Mouse (Mus musculus) hindbrain, embryonic 11.5 days (tissue): ENCODE results near the gene Dcakd. TPM values are rescaled to one million over a fixed set of nuclear protein-coding genes. Genes with fewer than 3 reads are reported as not detected.

Experiments
- ATAC-seq: fragments of 200-750 bp; cut with Nextera tagmentation; 2 replicates; pipeline ENCODE4 v1.8.0; 2017; ENCODE audit warnings: mild to moderate bottlenecking, moderate TSS enrichment, moderate library complexity; ENCODE audit not compliant: low FRiP score
- DNase-seq: peaks from one replicate; pipeline ENCODE4 v3.0.0-alpha.2; 2015; ENCODE audit warnings: low spot score
- H3K27ac ChIP-seq: fragments of 300-500 bp; sonication (generic); 2 replicates; pipeline ENCODE4 v1.5.1; 2014; ENCODE audit warnings: mild to moderate bottlenecking, low read depth, low read length
- H3K27me3 ChIP-seq: fragments of 300-500 bp; sonication (generic); 2 replicates; pipeline ENCODE4 v1.6.1; 2014; ENCODE audit warnings: mild to moderate bottlenecking, low read length, moderate library complexity, mixed read lengths; ENCODE audit not compliant: control insufficient read depth, insufficient read depth
- H3K36me3 ChIP-seq: fragments of 300-500 bp; sonication (generic); 2 replicates; pipeline ENCODE4 v1.6.1; 2014; ENCODE audit warnings: mild to moderate bottlenecking, low read length, moderate library complexity, mixed read lengths; ENCODE audit not compliant: control insufficient read depth, insufficient read depth
- H3K4me1 ChIP-seq: fragments of 300-500 bp; sonication (generic); replicated peaks from 2 replicates; pipeline ENCODE4 v1.6.1; 2014; ENCODE audit warnings: low read length, mixed read lengths; ENCODE audit not compliant: control insufficient read depth, insufficient read depth
- H3K4me2 ChIP-seq: fragments of 300-500 bp; sonication (generic); replicated peaks from 2 replicates; pipeline ENCODE4 v1.6.1; 2014; ENCODE audit warnings: mild to moderate bottlenecking, low read depth, low read length
- H3K4me3 ChIP-seq: fragments of 300-500 bp; sonication (generic); 2 replicates; pipeline ENCODE4 v1.5.1; 2014; ENCODE audit warnings: low read depth, low read length
- H3K9ac ChIP-seq: fragments of 300-500 bp; sonication (generic); 2 replicates; pipeline ENCODE4 v1.6.1; 2014; ENCODE audit warnings: low read depth, low read length
- H3K9me3 ChIP-seq: fragments of 300-500 bp; sonication (generic); 2 replicates; pipeline ENCODE4 v1.6.1; 2016; ENCODE audit warnings: low read length; ENCODE audit not compliant: control insufficient read depth
- WGBS: fragments of 180-500 bp; shearing (Covaris S2); extraction: QIAGEN DNeasy Blood & Tissue Kit; methylation state at CpG from one replicate; pipeline ENCODE4 v1.1.7; 2014; 5-methylcytosine and 5-hydroxymethylcytosine counted together
- polyA plus RNA-seq: library from polyadenylated mRNA; unstranded; fragments of >200 nt; fragmentation: Nextera tagmentation; extraction: Ambion mirVana; gene quantifications from 2 replicates; pipeline ENCODE4 v1.2.1, GENCODE M21; 2014

Dcakd gene
- polyA plus RNA-seq, 1 experiment from 2014 or later: 229 TPM

GRCm38 (mm10) chr11:103036881-103037465 is 8.8 kb upstream of the Dcakd start:
- Histone ChIP-seq H3K4me1 (no peaks in the 10 kb centered on the region), H3K9me3 (no peaks in the 10 kb centered on the region), H3K36me3 (no peaks in the 10 kb centered on the region), H3K9ac (no peak overlapping the region), H3K27ac (no peak overlapping the region), H3K27me3 (no peaks in the 10 kb centered on the region), H3K4me2 (no peak overlapping the region), H3K4me3 (no peak overlapping the region)
- WGBS: 91% methylated on average over 8 of the region's 8 CpGs
- ATAC-seq (no peak), DNase-seq (no peak)

- H3K36me3 ChIP-seq: no peaks in the 10 kb centered on the region
- H3K4me2 ChIP-seq: no peak overlapping the region
- H3K27me3 ChIP-seq: no peaks in the 10 kb centered on the region
- DNase-seq: no peak
- H3K4me1 ChIP-seq: no peaks in the 10 kb centered on the region
- H3K9me3 ChIP-seq: no peaks in the 10 kb centered on the region
- H3K9ac ChIP-seq: no peak overlapping the region
- no peak overlapping the region for H3K4me3 ChIP-seq
- H3K27ac ChIP-seq: no peak overlapping the region
- ATAC-seq: no peak
- WGBS: 87% methylated on average over 6 of the region's 6 CpGs
These were observed 6.9 kb upstream of the Dcakd start for GRCm38 (mm10) chr11:103035007-103035406.

- Histone ChIP-seq H3K4me1 (no peaks in the 10 kb centered on the region), H3K4me3 (no peak overlapping the region), H3K27me3 (no peaks in the 10 kb centered on the region), H3K36me3 (no peaks in the 10 kb centered on the region), H3K9me3 (no peaks in the 10 kb centered on the region), H3K27ac (no peak overlapping the region), H3K9ac (no peak overlapping the region), H3K4me2 (no peak overlapping the region)
- ATAC-seq: no peak
- 92% methylated on average over 3 of the region's 3 CpGs for WGBS
- no peak for DNase-seq
These were observed 4.9 kb upstream of the Dcakd start for GRCm38 (mm10) chr11:103033030-103033429.

- Histone ChIP-seq H3K9me3 (no peaks in the 10 kb centered on the region), H3K27me3 (no peaks in the 10 kb centered on the region), H3K4me1 (no peaks in the 10 kb centered on the region), H3K4me3 (peak overlapping the region; percentile 69), H3K36me3 (no peaks in the 10 kb centered on the region), H3K4me2 (peak overlapping the region; percentile 49), H3K9ac (peak overlapping the region; percentile 60), H3K27ac (0 out of 2 replicates have a peak overlapping the region, but pooled peaks have one; percentile 3)
- ATAC-seq: no peak; the same call in 1 of the 2 replicates
- DNase-seq: no peak
- WGBS: 16% methylated on average over 8 of the region's 8 CpGs
These were observed 460 bp downstream of the Dcakd start for GRCm38 (mm10) chr11:103027570-103028175.

GRCm38 (mm10) chr11:103026901-103027300 is 1.2 kb downstream of the Dcakd start:
- ATAC-seq: no peak
- no peaks in the 10 kb centered on the region for H3K27me3 ChIP-seq
- H3K4me2 ChIP-seq: no peak overlapping the region
- H3K4me3 ChIP-seq: no peak overlapping the region
- H3K4me1 ChIP-seq: no peaks in the 10 kb centered on the region
- no peaks in the 10 kb centered on the region for H3K36me3 ChIP-seq
- H3K9ac ChIP-seq: no peak overlapping the region
- WGBS: 94% methylated on average over 3 of the region's 3 CpGs
- no peak overlapping the region for H3K27ac ChIP-seq
- DNase-seq: no peak
- no peaks in the 10 kb centered on the region for H3K9me3 ChIP-seq

GRCm38 (mm10) chr11:103023974-103024373 is 4.2 kb downstream of the Dcakd start:
- H3K9ac ChIP-seq: no peak overlapping the region
- DNase-seq (no peak), ATAC-seq (no peak)
- H3K4me2 ChIP-seq: no peak overlapping the region
- no peak overlapping the region for H3K4me3 ChIP-seq
- no peaks in the 10 kb centered on the region for H3K9me3 ChIP-seq
- 93% methylated on average over 3 of the region's 3 CpGs for WGBS
- no peak overlapping the region for H3K27ac ChIP-seq
- no peaks in the 10 kb centered on the region for H3K27me3 ChIP-seq
- H3K36me3 ChIP-seq: no peaks in the 10 kb centered on the region
- H3K4me1 ChIP-seq: no peaks in the 10 kb centered on the region

GRCm38 (mm10) chr11:103020713-103021335 is 7.3 kb downstream of the Dcakd start:
- Histone ChIP-seq H3K27me3 (no peaks in the 10 kb centered on the region), H3K9ac (no peak overlapping the region), H3K27ac (no peak overlapping the region), H3K4me1 (0 out of 2 replicates have a peak, but pooled peaks cover 2% of the 10 kb centered on the region), H3K36me3 (no peaks in the 10 kb centered on the region), H3K4me3 (no peak overlapping the region), H3K9me3 (no peaks in the 10 kb centered on the region), H3K4me2 (no peak overlapping the region)
- WGBS: 79% methylated on average over 3 of the region's 3 CpGs
- DNase-seq (no peak), ATAC-seq (no peak)

- no peak overlapping the region for H3K9ac ChIP-seq
- H3K9me3 ChIP-seq: no peaks in the 10 kb centered on the region
- H3K27ac ChIP-seq: no peak overlapping the region
- no peak for DNase-seq
- H3K4me2 ChIP-seq: no peak overlapping the region; the same call in 1 of the 2 replicates
- H3K4me1 ChIP-seq: peaks cover 6% of the 10 kb centered on the region; the same call in 1 of the 2 replicates
- ATAC-seq: no peak
- WGBS: 92% methylated on average over 7 of the region's 7 CpGs
- H3K4me3 ChIP-seq: no peak overlapping the region
- H3K36me3 ChIP-seq: 0 out of 2 replicates have a peak, but pooled peaks cover 2% of the 10 kb centered on the region
- no peaks in the 10 kb centered on the region for H3K27me3 ChIP-seq
These were observed 8.8 kb downstream of the Dcakd start for GRCm38 (mm10) chr11:103019325-103019724.
